Mouse (Mus musculus) hindbrain, embryonic 15.5 days (tissue): Measurements from ENCODE around the gene Naa35. TPM values are rescaled to one million over a fixed set of nuclear protein-coding genes. Genes with fewer than 3 reads are reported as not detected.

ENCODE experiments used
- ATAC-seq: fragments of 200-750 bp; cut with Nextera tagmentation; 2 replicates; pipeline ENCODE4 v1.8.0; 2017; ENCODE audit warnings: low read depth, moderate number of reproducible peaks, moderate TSS enrichment; ENCODE audit not compliant: low FRiP score
- H3K27ac ChIP-seq: fragments of 300-500 bp; sonication (generic); replicated peaks from 2 replicates; pipeline ENCODE4 v1.5.1; 2015; ENCODE audit warnings: mild to moderate bottlenecking, inconsistent platforms
- H3K27me3 ChIP-seq: fragments of 300-500 bp; sonication (generic); 2 replicates; pipeline ENCODE4 v1.6.1; 2015; ENCODE audit warnings: control low read depth, inconsistent platforms
- H3K36me3 ChIP-seq: fragments of 300-500 bp; sonication (generic); 2 replicates; pipeline ENCODE4 v1.6.1; 2015; ENCODE audit warnings: control low read depth, inconsistent platforms
- H3K4me1 ChIP-seq: fragments of 300-500 bp; sonication (generic); replicated peaks from 2 replicates; pipeline ENCODE4 v1.6.1; 2015; ENCODE audit warnings: control low read depth, inconsistent platforms
- H3K4me2 ChIP-seq: fragments of 300-500 bp; sonication (generic); 2 replicates; pipeline ENCODE4 v1.6.1; 2015; ENCODE audit warnings: moderate library complexity, mild to moderate bottlenecking, inconsistent platforms
- H3K4me3 ChIP-seq: fragments of 300-500 bp; sonication (generic); 2 replicates; pipeline ENCODE4 v1.5.1; 2015; ENCODE audit warnings: mild to moderate bottlenecking, inconsistent platforms
- H3K9ac ChIP-seq: fragments of 300-500 bp; sonication (generic); 2 replicates; pipeline ENCODE4 v1.6.1; 2015; ENCODE audit warnings: inconsistent platforms
- H3K9me3 ChIP-seq: fragments of 300-500 bp; sonication (generic); 2 replicates; pipeline ENCODE4 v1.6.1; 2016; ENCODE audit warnings: control low read depth, inconsistent platforms
- WGBS: fragments of 180-500 bp; shearing (Covaris S2); methylation state at CpG from one replicate; pipeline ENCODE4 v1.1.7; 2015; 5-methylcytosine and 5-hydroxymethylcytosine counted together
- polyA plus RNA-seq: library from polyadenylated mRNA; unstranded; fragments of >200 nt; fragmentation: Nextera tagmentation; extraction: Ambion mirVana; gene quantifications from 2 replicates; pipeline ENCODE4 v1.2.1, GENCODE M21; 2015

Naa35 gene
- polyA plus RNA-seq, 1 experiment from 2014 or later = 126 TPM

GRCm38 (mm10) chr13:59555613-59556192 is 29.4 kb upstream of the Naa35 start:
- Histone ChIP-seq H3K27ac (no peak overlapping the region), H3K9me3 (no peaks in the 10 kb centered on the region), H3K4me3 (peak overlapping the region; percentile 76), H3K36me3 (no peaks in the 10 kb centered on the region), H3K4me2 (peak overlapping the region; percentile 84), H3K4me1 (peaks cover 44% of the 10 kb centered on the region), H3K9ac (peak overlapping the region; percentile 11; the same call in 1 of the 2 replicates), H3K27me3 (no peaks in the 10 kb centered on the region)
- WGBS = 67% methylated on average over 8 of the region's 8 CpGs
- no peak for ATAC-seq

- ATAC-seq = peak; percentile 66
- WGBS = under 1% methylated on average over 35 of the region's 45 CpGs
- H3K9me3 ChIP-seq = no peaks in the 10 kb centered on the region
- peak overlapping the region; percentile 77 for H3K9ac ChIP-seq
- peak overlapping the region; percentile 76 for H3K4me3 ChIP-seq
- H3K27me3 ChIP-seq = no peaks in the 10 kb centered on the region
- H3K4me2 ChIP-seq = peak overlapping the region; percentile 84
- H3K27ac ChIP-seq = peak overlapping the region; percentile 80
- H3K36me3 ChIP-seq = no peaks in the 10 kb centered on the region
- H3K4me1 ChIP-seq = peaks cover 44% of the 10 kb centered on the region
These were observed 28.4 kb upstream of the Naa35 start for GRCm38 (mm10) chr13:59556670-59557069.

- H3K4me1 ChIP-seq = peaks cover 44% of the 10 kb centered on the region
- no peaks in the 10 kb centered on the region for H3K27me3 ChIP-seq
- H3K4me2 ChIP-seq = peak overlapping the region; percentile 84
- no peaks in the 10 kb centered on the region for H3K9me3 ChIP-seq
- under 1% methylated on average over 58 of the region's 73 CpGs for WGBS
- H3K9ac ChIP-seq = peak overlapping the region; percentile 77
- H3K4me3 ChIP-seq = peak overlapping the region; percentile 76
- peak; percentile 89 for ATAC-seq
- peak overlapping the region; percentile 80 for H3K27ac ChIP-seq
- no peaks in the 10 kb centered on the region for H3K36me3 ChIP-seq
These were observed 27.7 kb upstream of the Naa35 start for GRCm38 (mm10) chr13:59557185-59557985.

GRCm38 (mm10) chr13:59558776-59559175 is 26.3 kb upstream of the Naa35 start:
- peak overlapping the region; percentile 84; the same call in 1 of the 2 replicates for H3K4me2 ChIP-seq
- no peak overlapping the region for H3K9ac ChIP-seq
- no peaks in the 10 kb centered on the region for H3K36me3 ChIP-seq
- WGBS = 93% methylated on average over 5 of the region's 5 CpGs
- H3K27ac ChIP-seq = no peak overlapping the region
- no peak for ATAC-seq
- H3K9me3 ChIP-seq = no peaks in the 10 kb centered on the region
- no peaks in the 10 kb centered on the region for H3K27me3 ChIP-seq
- H3K4me3 ChIP-seq = no peak overlapping the region
- H3K4me1 ChIP-seq = peaks cover 34% of the 10 kb centered on the region

GRCm38 (mm10) chr13:59562471-59562870 is 22.6 kb upstream of the Naa35 start:
- WGBS = 90% methylated on average over 2 of the region's 2 CpGs

GRCm38 (mm10) chr13:59564505-59564904 is 20.6 kb upstream of the Naa35 start:
- no peak overlapping the region for H3K9ac ChIP-seq
- no peaks in the 10 kb centered on the region for H3K27me3 ChIP-seq
- H3K4me1 ChIP-seq = no peaks in the 10 kb centered on the region
- no peak for ATAC-seq
- H3K4me3 ChIP-seq = no peak overlapping the region
- no peaks in the 10 kb centered on the region for H3K36me3 ChIP-seq
- 97% methylated on average over 4 of the region's 4 CpGs for WGBS
- no peak overlapping the region for H3K27ac ChIP-seq
- no peaks in the 10 kb centered on the region for H3K9me3 ChIP-seq
- H3K4me2 ChIP-seq = no peak overlapping the region

More at GRCm38 (mm10) chr13:59562471-59562870, 22.6 kb upstream of the Naa35 start:
- Histone ChIP-seq H3K4me1 (peaks cover 8% of the 10 kb centered on the region; the same call in 1 of the 2 replicates), H3K27ac (no peak overlapping the region), H3K4me2 (no peak overlapping the region), H3K9ac (no peak overlapping the region), H3K9me3 (no peaks in the 10 kb centered on the region), H3K4me3 (no peak overlapping the region), H3K27me3 (no peaks in the 10 kb centered on the region), H3K36me3 (no peaks in the 10 kb centered on the region)
- ATAC-seq = no peak

GRCm38 (mm10) chr13:59564923-59565322 is 20.1 kb upstream of the Naa35 start:
- Histone ChIP-seq H3K27ac (no peak overlapping the region), H3K9ac (no peak overlapping the region), H3K4me2 (no peak overlapping the region), H3K4me1 (no peaks in the 10 kb centered on the region), H3K9me3 (no peaks in the 10 kb centered on the region), H3K27me3 (no peaks in the 10 kb centered on the region), H3K4me3 (no peak overlapping the region), H3K36me3 (no peaks in the 10 kb centered on the region)
- 88% methylated on average over 10 of the region's 10 CpGs for WGBS
- ATAC-seq = no peak

GRCm38 (mm10) chr13:59565945-59566520 is 19.0 kb upstream of the Naa35 start:
- H3K4me2 ChIP-seq = peak overlapping the region; percentile 10; the same call in 1 of the 2 replicates
- no peaks in the 10 kb centered on the region for H3K36me3 ChIP-seq
- ATAC-seq = peak; percentile 84
- no peaks in the 10 kb centered on the region for H3K9me3 ChIP-seq
- peak overlapping the region; percentile 44; the same call in 1 of the 2 replicates for H3K27ac ChIP-seq
- H3K4me3 ChIP-seq = no peak overlapping the region
- WGBS = 62% methylated on average over 9 of the region's 9 CpGs
- no peaks in the 10 kb centered on the region for H3K27me3 ChIP-seq
- no peaks in the 10 kb centered on the region for H3K4me1 ChIP-seq
- no peak overlapping the region for H3K9ac ChIP-seq

- no peak overlapping the region for H3K9ac ChIP-seq
- no peaks in the 10 kb centered on the region for H3K36me3 ChIP-seq
- no peak overlapping the region for H3K4me3 ChIP-seq
- H3K27me3 ChIP-seq = no peaks in the 10 kb centered on the region
- ATAC-seq = no peak
- no peak overlapping the region for H3K27ac ChIP-seq
- WGBS = 88% methylated on average over 6 of the region's 6 CpGs
- no peaks in the 10 kb centered on the region for H3K4me1 ChIP-seq
- H3K9me3 ChIP-seq = no peaks in the 10 kb centered on the region
- no peak overlapping the region for H3K4me2 ChIP-seq
These were observed 14.0 kb upstream of the Naa35 start for GRCm38 (mm10) chr13:59571107-59571506.

GRCm38 (mm10) chr13:59572549-59572948 is 12.5 kb upstream of the Naa35 start:
- Histone ChIP-seq H3K4me3 (no peak overlapping the region), H3K36me3 (no peaks in the 10 kb centered on the region), H3K9ac (no peak overlapping the region), H3K27me3 (no peaks in the 10 kb centered on the region), H3K4me1 (no peaks in the 10 kb centered on the region), H3K9me3 (no peaks in the 10 kb centered on the region), H3K4me2 (no peak overlapping the region), H3K27ac (no peak overlapping the region)
- ATAC-seq = no peak
- 84% methylated on average over 2 of the region's 2 CpGs for WGBS

GRCm38 (mm10) chr13:59580954-59581353 is 4.1 kb upstream of the Naa35 start:
- H3K4me1 ChIP-seq = peaks cover 6% of the 10 kb centered on the region
- H3K36me3 ChIP-seq = no peaks in the 10 kb centered on the region
- no peaks in the 10 kb centered on the region for H3K27me3 ChIP-seq
- H3K9me3 ChIP-seq = no peaks in the 10 kb centered on the region
- no peak overlapping the region for H3K27ac ChIP-seq
- ATAC-seq = no peak
- H3K4me2 ChIP-seq = no peak overlapping the region
- 94% methylated on average over 4 of the region's 4 CpGs for WGBS
- no peak overlapping the region for H3K4me3 ChIP-seq
- no peak overlapping the region for H3K9ac ChIP-seq

GRCm38 (mm10) chr13:59584481-59584880 is 578 bp upstream of the Naa35 start:
- Histone ChIP-seq H3K4me1 (peaks cover 29% of the 10 kb centered on the region), H3K9me3 (no peaks in the 10 kb centered on the region), H3K27ac (peak overlapping the region; percentile 82), H3K9ac (peak overlapping the region; percentile 50), H3K4me3 (peak overlapping the region; percentile 80), H3K4me2 (peak overlapping the region; percentile 94), H3K36me3 (peaks cover 3% of the 10 kb centered on the region; the same call in 1 of the 2 replicates), H3K27me3 (no peaks in the 10 kb centered on the region)
- ATAC-seq = peak; percentile 64
- WGBS = 3% methylated on average over 9 of the region's 9 CpGs
